Mouse (Mus musculus) lung, embryonic 15.5 days (tissue): Measurements from ENCODE around the gene Cyp4a29. TPM values are rescaled to one million over a fixed set of nuclear protein-coding genes. Genes with fewer than 3 reads are reported as not detected.
"Not testable (repeated sequence)": the region's sequence is repeated elsewhere in the genome, so short reads cannot be mapped to it uniquely, and the experiment has no call there.

Experiments
- ATAC-seq: fragments of 200-750 bp; cut with Nextera tagmentation; 2 replicates; pipeline ENCODE4 v1.8.0; 2017; ENCODE audit warnings: moderate number of reproducible peaks, borderline replicate concordance; ENCODE audit not compliant: low FRiP score, low TSS enrichment; ENCODE audit errors: extremely low read depth
- H3K27ac ChIP-seq: fragments of 300-500 bp; sonication (generic); 2 replicates; pipeline ENCODE4 v1.5.1; 2015; ENCODE audit warnings: moderate library complexity, mild to moderate bottlenecking, inconsistent platforms
- H3K27me3 ChIP-seq: fragments of 300-500 bp; sonication (generic); 2 replicates; pipeline ENCODE4 v1.6.1; 2015; ENCODE audit warnings: inconsistent platforms
- H3K36me3 ChIP-seq: fragments of 300-500 bp; sonication (generic); 2 replicates; pipeline ENCODE4 v1.6.1; 2015; ENCODE audit warnings: inconsistent platforms
- H3K4me1 ChIP-seq: fragments of 300-500 bp; sonication (generic); 2 replicates; pipeline ENCODE4 v1.6.1; 2015; ENCODE audit warnings: inconsistent platforms
- H3K4me2 ChIP-seq: fragments of 300-500 bp; sonication (generic); 2 replicates; pipeline ENCODE4 v1.6.1; 2015; ENCODE audit warnings: inconsistent platforms, mild to moderate bottlenecking, moderate library complexity
- H3K4me3 ChIP-seq: fragments of 300-500 bp; sonication (generic); 2 replicates; pipeline ENCODE4 v1.5.1; 2015; ENCODE audit warnings: mild to moderate bottlenecking, inconsistent platforms
- H3K9ac ChIP-seq: fragments of 300-500 bp; sonication (generic); 2 replicates; pipeline ENCODE4 v1.6.1; 2015; ENCODE audit warnings: inconsistent platforms
- H3K9me3 ChIP-seq: fragments of 300-500 bp; sonication (generic); 2 replicates; pipeline ENCODE4 v1.6.1; 2016; ENCODE audit warnings: inconsistent platforms
- WGBS: fragments of 180-500 bp; shearing (Covaris S2); methylation state at CpG from one replicate; pipeline ENCODE4 v1.1.7; 2015; 5-methylcytosine and 5-hydroxymethylcytosine counted together
- polyA plus RNA-seq: library from polyadenylated mRNA; unstranded; fragments of >200 nt; fragmentation: Nextera tagmentation; extraction: Ambion mirVana; gene quantifications from 2 replicates; pipeline ENCODE4 v1.2.1, GENCODE M21; 2015

Gene Cyp4a29
- not detected in 2 replicates for polyA plus RNA-seq

- H3K4me2 ChIP-seq: no peak within 1 kb of the TSS
- H3K9me3 ChIP-seq: no peaks in the 10 kb centered on the region
- H3K27ac ChIP-seq: no peak within 1 kb of the TSS
- H3K9ac ChIP-seq: no peak within 1 kb of the TSS
- H3K27me3 ChIP-seq: no peaks in the 10 kb centered on the region
- no peak within 1 kb of the TSS for H3K4me3 ChIP-seq
- H3K4me1 ChIP-seq: no peaks in the 10 kb centered on the region
- no peaks in the 10 kb centered on the region for H3K36me3 ChIP-seq
- no peak for ATAC-seq
- WGBS: 66% methylated on average over 3 of the region's 3 CpGs
Measured at GRCm38 (mm10) chr4:115241784-115242183, at the start of gene Cyp4a29. Gene Cyp4a29, plus strand, starts transcription at chr4:115242084.

GRCm38 (mm10) chr4:115232901-115233300 is 9.0 kb upstream of the Cyp4a29 start:
- H3K9ac ChIP-seq, H3K27me3 ChIP-seq, H3K4me1 ChIP-seq, ATAC-seq, H3K9me3 ChIP-seq, H3K27ac ChIP-seq, H3K4me3 ChIP-seq, H3K4me2 ChIP-seq, H3K36me3 ChIP-seq: not testable (repeated sequence)
- WGBS: 79% methylated on average over 2 of the region's 2 CpGs

GRCm38 (mm10) chr4:115236462-115237096 is 5.3 kb upstream of the Cyp4a29 start:
- Histone ChIP-seq H3K4me1 (no peaks in the 10 kb centered on the region), H3K9me3 (no peaks in the 10 kb centered on the region), H3K27ac (no peak overlapping the region), H3K27me3 (no peaks in the 10 kb centered on the region), H3K4me2 (no peak overlapping the region), H3K4me3 (no peak overlapping the region), H3K9ac (no peak overlapping the region), H3K36me3 (no peaks in the 10 kb centered on the region)
- ATAC-seq: no peak
- 41% methylated on average over 1 of the region's 1 CpGs for WGBS

- not testable (repeated sequence) for H3K4me2 ChIP-seq, H3K27me3 ChIP-seq, ATAC-seq, H3K9me3 ChIP-seq, H3K27ac ChIP-seq, H3K4me1 ChIP-seq, H3K36me3 ChIP-seq, H3K9ac ChIP-seq, H3K4me3 ChIP-seq
- WGBS: 76% methylated on average over 3 of the region's 4 CpGs
Measured at GRCm38 (mm10) chr4:115264687-115265569, 23.0 kb downstream of the Cyp4a29 start.

- H3K4me2 ChIP-seq, H3K27ac ChIP-seq, H3K27me3 ChIP-seq, H3K9ac ChIP-seq, ATAC-seq, H3K4me3 ChIP-seq, H3K4me1 ChIP-seq, H3K36me3 ChIP-seq, H3K9me3 ChIP-seq: not testable (repeated sequence)
- 75% methylated on average over 2 of the region's 3 CpGs for WGBS
Measured at GRCm38 (mm10) chr4:115278215-115278982, 36.5 kb downstream of the Cyp4a29 start.

GRCm38 (mm10) chr4:115280342-115280741 is 38.5 kb downstream of the Cyp4a29 start:
- Histone ChIP-seq H3K9me3 (no peaks in the 10 kb centered on the region), H3K27ac (no peak overlapping the region), H3K27me3 (no peaks in the 10 kb centered on the region), H3K4me2 (peak overlapping the region; percentile 55), H3K9ac (no peak overlapping the region), H3K36me3 (no peaks in the 10 kb centered on the region), H3K4me1 (no peaks in the 10 kb centered on the region), H3K4me3 (no peak overlapping the region)
- ATAC-seq: no peak

GRCm38 (mm10) chr4:115280779-115281178 is 38.9 kb downstream of the Cyp4a29 start:
- H3K27me3 ChIP-seq, ATAC-seq, H3K27ac ChIP-seq, H3K9me3 ChIP-seq, H3K4me1 ChIP-seq, H3K9ac ChIP-seq, H3K36me3 ChIP-seq: not testable (repeated sequence)
- WGBS: 19% methylated on average over 10 of the region's 10 CpGs
- Histone ChIP-seq H3K4me3 (peak overlapping the region; percentile 32), H3K4me2 (peak overlapping the region; percentile 55)

GRCm38 (mm10) chr4:115281231-115281767 is 39.4 kb downstream of the Cyp4a29 start:
- not testable (repeated sequence) for H3K27ac ChIP-seq, H3K27me3 ChIP-seq, H3K9ac ChIP-seq, H3K4me1 ChIP-seq, H3K36me3 ChIP-seq, H3K9me3 ChIP-seq, ATAC-seq
- 15% methylated on average over 20 of the region's 23 CpGs for WGBS
- peak overlapping the region; percentile 32 for H3K4me3 ChIP-seq
- peak overlapping the region; percentile 55 for H3K4me2 ChIP-seq

- not testable (repeated sequence) for ATAC-seq, H3K9me3 ChIP-seq, H3K4me2 ChIP-seq, H3K27me3 ChIP-seq, H3K4me3 ChIP-seq, H3K27ac ChIP-seq, H3K36me3 ChIP-seq, H3K9ac ChIP-seq, H3K4me1 ChIP-seq
Measured at GRCm38 (mm10) chr4:115298746-115299145, 56.9 kb downstream of the Cyp4a29 start, which contains the start of gene Cyp4a12a. Gene Cyp4a12a, plus strand, starts transcription at chr4:115299046.
